Mouse (Mus musculus): ENCODE results near the gene Slc29a1. TPM values are rescaled to one million over a fixed set of nuclear protein-coding genes. Genes with fewer than 3 reads are reported as not detected.
A peak's percentile ranks its signal among the peaks of the same experiment; 100 is the strongest.

The Slc29a1 gene
- polyA plus RNA-seq, 1 experiment = 132 TPM

DNA sequence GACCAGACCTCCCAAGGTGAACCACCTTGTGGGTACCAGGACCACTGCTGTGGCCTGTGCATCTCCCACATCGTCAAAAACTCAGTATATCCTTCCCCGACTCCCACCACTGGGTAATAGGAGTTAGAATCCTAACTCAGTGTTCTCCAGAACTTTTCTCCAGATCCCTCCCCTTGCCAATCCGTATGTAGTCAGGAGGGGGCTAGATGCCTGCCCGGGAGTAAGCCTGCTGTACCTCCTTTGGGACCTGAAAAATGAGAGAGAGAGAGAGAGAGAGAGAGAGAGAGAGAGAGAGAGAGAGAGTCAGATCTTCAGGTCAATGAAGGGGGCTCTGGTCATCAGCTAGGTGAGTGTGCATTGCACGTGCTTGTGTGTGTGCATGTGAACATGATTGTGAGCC lies 34.6 kb upstream of the Slc29a1 start:
- TF ChIP-seq POLR2A (IDR thresholded peaks at IDR 0.05; ENCODE audit: insufficient read depth, low read length) = no peak
- TF ChIP-seq EP300 (IDR thresholded peaks at IDR 0.05; ENCODE audit: insufficient read depth, low read depth, low read length) = no peak
- no peak for TF ChIP-seq CTCF (IDR thresholded peaks at IDR 0.05; ENCODE audit: low read depth, low read length)
- peaks cover 8% of the 10 kb centered on the region for H3K4me1 ChIP-seq (ENCODE audit: control insufficient read depth, insufficient read depth, low read length)
- H3K4me3 ChIP-seq (ENCODE audit: low read depth, low read length) = no peak overlapping the region
- H3K27ac ChIP-seq (ENCODE audit: insufficient read depth, low read length) = no peak overlapping the region
- no peak overlapping the region for H3K9ac ChIP-seq (ENCODE audit: low read depth, poor library complexity, severe bottlenecking)
- no peaks in the 10 kb centered on the region for H3K36me3 ChIP-seq (ENCODE audit: control insufficient read depth, insufficient read depth, low read length, poor library complexity, severe bottlenecking)
- H3K27me3 ChIP-seq (ENCODE audit: control insufficient read depth, insufficient read depth, low read length, poor library complexity, severe bottlenecking) = no peaks in the 10 kb centered on the region
- no peaks in the 10 kb centered on the region for H3K9me3 ChIP-seq (replicated peaks; ENCODE audit: control insufficient read depth, insufficient read depth, low read length, poor library complexity, severe bottlenecking)

DNA sequence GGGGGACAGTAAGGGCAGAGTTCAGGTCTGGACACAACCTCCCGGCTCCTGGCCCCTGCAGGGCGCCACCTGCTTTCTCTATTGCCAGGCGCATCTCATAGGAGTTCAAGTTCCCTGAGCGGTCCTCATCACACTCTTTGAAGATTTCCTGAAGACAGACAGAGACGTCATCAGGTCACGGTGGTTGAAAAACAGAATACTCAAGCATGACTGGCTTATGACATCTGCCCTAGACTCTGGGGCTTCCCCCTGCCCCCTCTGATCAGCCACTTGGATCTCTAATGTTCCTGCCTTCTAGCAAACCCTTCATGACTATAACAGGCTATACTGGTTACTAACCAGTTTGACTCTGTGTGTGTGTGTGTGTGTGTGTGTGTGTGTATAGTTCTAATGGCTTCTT lies 32.5 kb upstream of the Slc29a1 start:
- Histone ChIP-seq H3K4me1 (ENCODE audit: control insufficient read depth, insufficient read depth, low read length) (peaks cover 8% of the 10 kb centered on the region), H3K27ac (ENCODE audit: insufficient read depth, low read length) (no peak overlapping the region), H3K9me3 (replicated peaks; ENCODE audit: control insufficient read depth, insufficient read depth, low read length, poor library complexity, severe bottlenecking) (no peaks in the 10 kb centered on the region), H3K4me3 (ENCODE audit: low read depth, low read length) (no peak overlapping the region), H3K27me3 (ENCODE audit: control insufficient read depth, insufficient read depth, low read length, poor library complexity, severe bottlenecking) (no peaks in the 10 kb centered on the region), H3K9ac (ENCODE audit: low read depth, poor library complexity, severe bottlenecking) (no peak overlapping the region), H3K36me3 (ENCODE audit: control insufficient read depth, insufficient read depth, low read length, poor library complexity, severe bottlenecking) (no peaks in the 10 kb centered on the region)
- no peak for TF ChIP-seq CTCF (IDR thresholded peaks at IDR 0.05; ENCODE audit: low read depth, low read length)
- no peak for TF ChIP-seq EP300 (IDR thresholded peaks at IDR 0.05; ENCODE audit: insufficient read depth, low read depth, low read length)
- TF ChIP-seq POLR2A (IDR thresholded peaks at IDR 0.05; ENCODE audit: insufficient read depth, low read length) = no peak

DNA sequence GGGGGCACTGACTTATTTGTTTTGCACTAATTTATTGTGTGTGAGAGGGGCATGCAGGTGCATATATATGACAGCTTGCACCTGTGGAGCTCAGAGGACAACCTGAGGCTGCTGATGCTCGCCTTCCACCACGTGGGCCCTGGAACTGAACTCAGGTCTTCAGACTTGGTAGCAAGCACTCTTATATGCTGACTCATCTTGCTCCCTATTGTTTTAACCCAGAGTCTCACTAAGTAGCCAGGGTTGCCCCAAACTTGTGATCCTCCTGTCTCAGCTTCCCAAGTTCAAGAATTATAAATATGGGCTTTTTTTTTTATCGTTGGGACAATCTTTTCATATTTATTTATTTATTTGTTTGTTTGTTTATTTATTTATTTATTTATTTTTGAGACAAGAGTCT lies 31.6 kb upstream of the Slc29a1 start:
- TF ChIP-seq CTCF (IDR thresholded peaks at IDR 0.05; ENCODE audit: low read depth, low read length) (no peak), POLR2A (IDR thresholded peaks at IDR 0.05; ENCODE audit: insufficient read depth, low read length) (no peak), EP300 (IDR thresholded peaks at IDR 0.05; ENCODE audit: insufficient read depth, low read depth, low read length) (no peak)
- Histone ChIP-seq H3K9ac (ENCODE audit: low read depth, poor library complexity, severe bottlenecking) (peak overlapping the region; percentile 66), H3K9me3 (replicated peaks; ENCODE audit: control insufficient read depth, insufficient read depth, low read length, poor library complexity, severe bottlenecking) (no peaks in the 10 kb centered on the region), H3K4me1 (ENCODE audit: control insufficient read depth, insufficient read depth, low read length) (peaks cover 8% of the 10 kb centered on the region), H3K27me3 (ENCODE audit: control insufficient read depth, insufficient read depth, low read length, poor library complexity, severe bottlenecking) (no peaks in the 10 kb centered on the region), H3K36me3 (ENCODE audit: control insufficient read depth, insufficient read depth, low read length, poor library complexity, severe bottlenecking) (no peaks in the 10 kb centered on the region), H3K27ac (ENCODE audit: insufficient read depth, low read length) (peak overlapping the region; percentile 78), H3K4me3 (ENCODE audit: low read depth, low read length) (no peak overlapping the region)

DNA sequence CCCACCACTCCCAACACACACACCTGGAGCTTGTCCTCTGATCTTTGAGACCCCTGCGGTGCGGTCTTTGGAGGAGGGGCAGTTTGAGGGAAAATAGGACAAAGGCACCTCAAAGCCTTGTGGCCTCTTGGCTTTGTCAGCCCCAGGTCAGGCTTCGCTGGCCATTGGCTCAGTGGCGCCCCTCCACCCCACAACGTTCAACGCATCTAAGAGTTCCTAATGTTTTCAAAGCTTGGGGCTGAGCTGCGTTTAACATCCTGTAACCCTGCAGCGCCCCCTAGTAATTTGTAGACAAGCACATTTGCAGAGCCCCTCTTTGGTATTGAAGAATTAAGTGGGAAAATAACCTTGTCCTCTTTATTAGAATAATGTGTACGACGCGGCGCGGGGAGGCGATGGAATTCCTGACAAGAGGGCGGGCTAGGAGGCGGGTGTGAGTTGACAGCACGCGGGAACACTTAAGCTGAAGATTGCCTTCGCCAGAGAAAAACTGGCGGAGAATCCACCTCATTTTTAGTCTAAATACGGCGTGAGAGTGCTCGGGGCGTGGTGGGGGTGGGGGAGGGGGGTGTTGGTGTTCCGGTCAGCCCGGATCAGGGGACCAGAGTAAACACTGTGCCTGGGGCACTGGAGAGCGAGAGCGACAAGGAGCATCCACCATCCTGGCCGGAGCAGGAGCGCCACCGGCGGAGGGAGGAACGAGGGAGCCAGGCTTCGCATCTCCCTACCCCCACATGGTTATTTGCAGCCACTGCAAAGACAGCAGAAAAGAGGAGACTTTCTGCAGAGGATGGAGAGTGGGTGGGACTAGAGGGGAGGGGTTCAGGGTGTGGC lies 30.7 kb upstream of the Slc29a1 start:
- Histone ChIP-seq H3K4me3 (ENCODE audit: low read depth, low read length) (peak overlapping the region; percentile 45), H3K27ac (ENCODE audit: insufficient read depth, low read length) (peak overlapping the region; percentile 78), H3K27me3 (ENCODE audit: control insufficient read depth, insufficient read depth, low read length, poor library complexity, severe bottlenecking) (no peaks in the 10 kb centered on the region), H3K36me3 (ENCODE audit: control insufficient read depth, insufficient read depth, low read length, poor library complexity, severe bottlenecking) (no peaks in the 10 kb centered on the region), H3K9ac (ENCODE audit: low read depth, poor library complexity, severe bottlenecking) (peak overlapping the region; percentile 66), H3K4me1 (ENCODE audit: control insufficient read depth, insufficient read depth, low read length) (peaks cover 8% of the 10 kb centered on the region), H3K9me3 (replicated peaks; ENCODE audit: control insufficient read depth, insufficient read depth, low read length, poor library complexity, severe bottlenecking) (no peaks in the 10 kb centered on the region)
- TF ChIP-seq CTCF (IDR thresholded peaks at IDR 0.05; ENCODE audit: low read depth, low read length) = peak; percentile 62
- peak; percentile 87 for TF ChIP-seq EP300 (IDR thresholded peaks at IDR 0.05; ENCODE audit: insufficient read depth, low read depth, low read length)
- TF ChIP-seq POLR2A (IDR thresholded peaks at IDR 0.05; ENCODE audit: insufficient read depth, low read length) = no peak

DNA sequence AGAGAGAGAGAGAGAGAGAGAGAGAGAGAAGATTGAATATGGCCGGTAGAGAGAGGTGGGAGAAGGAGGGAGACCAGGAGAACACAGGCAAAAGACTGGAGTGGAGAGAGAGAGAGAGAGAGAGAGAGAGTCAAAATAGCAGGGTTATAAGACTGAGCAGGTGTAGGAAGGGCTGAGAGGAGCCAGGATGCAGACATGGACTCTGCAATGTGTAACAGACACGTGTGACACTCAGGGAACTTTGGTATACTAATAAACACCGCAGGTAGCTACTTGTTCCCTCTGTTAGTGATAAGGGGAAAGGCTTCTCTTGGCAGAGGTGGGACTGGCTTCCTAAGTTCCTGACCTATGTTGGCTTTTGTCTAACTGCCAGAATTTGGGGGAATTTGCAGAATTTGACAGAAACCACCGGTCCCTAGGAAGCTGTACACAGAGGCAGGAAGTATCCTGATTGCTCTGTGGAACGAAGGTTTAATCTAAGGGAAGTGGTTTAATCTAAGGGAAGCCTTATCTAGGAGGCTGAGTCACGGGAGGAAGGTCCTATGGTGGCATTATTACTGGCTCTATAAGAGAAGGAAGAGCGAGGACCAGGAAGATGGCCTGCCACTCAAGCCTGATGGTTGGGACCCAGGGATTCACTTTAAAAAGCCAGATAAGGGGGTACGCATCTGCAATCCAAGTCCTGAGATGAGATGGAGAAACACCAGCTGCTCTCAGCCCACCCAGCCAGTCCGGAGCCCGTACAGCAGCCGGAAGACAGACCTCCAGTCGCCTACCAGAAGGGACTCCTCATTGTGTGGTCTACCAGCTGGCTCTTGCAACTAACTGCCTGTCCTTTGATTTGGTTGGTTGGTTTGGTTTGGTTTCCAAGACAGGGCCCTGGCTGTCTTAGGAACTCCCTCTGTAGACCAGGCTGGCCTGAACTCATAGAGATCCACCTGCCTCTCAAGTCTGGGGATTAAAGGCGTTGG lies 29.8 kb upstream of the Slc29a1 start:
- Histone ChIP-seq H3K9ac (ENCODE audit: low read depth, poor library complexity, severe bottlenecking) (no peak overlapping the region), H3K4me3 (ENCODE audit: low read depth, low read length) (no peak overlapping the region), H3K27me3 (ENCODE audit: control insufficient read depth, insufficient read depth, low read length, poor library complexity, severe bottlenecking) (no peaks in the 10 kb centered on the region), H3K27ac (ENCODE audit: insufficient read depth, low read length) (peak overlapping the region; percentile 78), H3K4me1 (ENCODE audit: control insufficient read depth, insufficient read depth, low read length) (peaks cover 8% of the 10 kb centered on the region), H3K36me3 (ENCODE audit: control insufficient read depth, insufficient read depth, low read length, poor library complexity, severe bottlenecking) (no peaks in the 10 kb centered on the region), H3K9me3 (replicated peaks; ENCODE audit: control insufficient read depth, insufficient read depth, low read length, poor library complexity, severe bottlenecking) (no peaks in the 10 kb centered on the region)
- TF ChIP-seq POLR2A (IDR thresholded peaks at IDR 0.05; ENCODE audit: insufficient read depth, low read length) (no peak), CTCF (IDR thresholded peaks at IDR 0.05; ENCODE audit: low read depth, low read length) (no peak), EP300 (IDR thresholded peaks at IDR 0.05; ENCODE audit: insufficient read depth, low read depth, low read length) (no peak)

Measured in ES-Bruce4 (cell line).